Mouse (Mus musculus) stomach, postnatal 0 days (tissue): ENCODE measurements at regions not wholly inside any gene's neighbourhood (a gene's known extent, or its start where the extent isn't known, plus 50 kb on each side); places are given as distances from the start of the nearest gene placed in this dataset.

Experiments
- CTCF ChIP-seq: IDR thresholded peaks from 2 replicates; pipeline ENCODE4 v1.5.1; 2016; ENCODE audit warnings: antibody characterized with exemption, low read depth, mild to moderate bottlenecking, moderate library complexity
- EP300 ChIP-seq: optimal IDR thresholded peaks from 2 replicates; pipeline ENCODE3; 2016; ENCODE audit warnings: antibody characterized with exemption

- TF ChIP-seq EP300 (no peak), CTCF (no peak)
These were observed 276.5 kb downstream of the Cog6 start for GRCm38 (mm10) chr3:52740466-52741026.
